In genomic region chr3:84432797-84433445, GRCm38 (mm10) we compare ENCODE assay signal across 19 mouse cellular contexts. TPM values are rescaled to one million over a fixed set of nuclear protein-coding genes. Genes with fewer than 3 reads are reported as not detected.
DNase-seq lines count a peak whose midpoint lies in the region; ATAC-seq and TF ChIP-seq lines count a peak whose summit lies in the region.
"Had no signal": no experiment of that assay in that cellular context is flagged by ENCODE, and none has a peak within 500 bp of the region (broad histone marks: within the 10 kb centered on the region; RNA-seq: fewer than 3 reads in every experiment).

No protein-coding gene starts in this region.

- no peak overlapping the region for H3K27ac ChIP-seq in forebrain, embryonic 11.5 days (ENCODE audit: low read depth, low read length)
- H3K27ac ChIP-seq in forebrain, embryonic 15.5 days (replicated peaks), result no peak overlapping the region
- no peak overlapping the region for H3K27ac ChIP-seq in midbrain, embryonic 11.5 days (ENCODE audit: low read depth, low read length)
- H3K27ac ChIP-seq in midbrain, postnatal 0 days (ENCODE audit: low read depth, low read length), result no peak overlapping the region
- H3K27ac ChIP-seq in embryonic facial prominence, embryonic 10.5 days (replicated peaks), result peak overlapping the region; percentile 63
- H3K27ac ChIP-seq in limb, embryonic 11.5 days (replicated peaks; ENCODE audit: low read depth, low read length), result peak overlapping the region; percentile 48; the same call in 1 of the 2 replicates
- H3K27ac ChIP-seq: intestine, embryonic 15.5 days; liver, embryonic 12.5 days had no signal

- H3K36me3 ChIP-seq in forebrain, embryonic 11.5 days (ENCODE audit: control insufficient read depth, insufficient read depth, low read length), result no peaks in the 10 kb centered on the region
- no peaks in the 10 kb centered on the region for H3K36me3 ChIP-seq in forebrain, embryonic 15.5 days
- no peaks in the 10 kb centered on the region for H3K36me3 ChIP-seq in midbrain, embryonic 11.5 days (ENCODE audit: control insufficient read depth, insufficient read depth, low read length)
- H3K36me3 ChIP-seq in midbrain, postnatal 0 days (ENCODE audit: insufficient read depth, low read length), result no peaks in the 10 kb centered on the region
- no peaks in the 10 kb centered on the region for H3K36me3 ChIP-seq in embryonic facial prominence, embryonic 10.5 days (replicated peaks)
- no peaks in the 10 kb centered on the region for H3K36me3 ChIP-seq in limb, embryonic 11.5 days (ENCODE audit: control insufficient read depth, insufficient read depth, low read length)
- H3K36me3 ChIP-seq: intestine, embryonic 15.5 days; liver, embryonic 12.5 days had no signal

- no peak overlapping the region for H3K4me3 ChIP-seq in forebrain, embryonic 11.5 days (ENCODE audit: low read depth, low read length)
- H3K4me3 ChIP-seq in forebrain, embryonic 15.5 days, result no peak overlapping the region
- H3K4me3 ChIP-seq in midbrain, embryonic 11.5 days (ENCODE audit: low read depth, low read length), result no peak overlapping the region
- H3K4me3 ChIP-seq in midbrain, postnatal 0 days (ENCODE audit: low read depth, low read length), result no peak overlapping the region
- no peak overlapping the region for H3K4me3 ChIP-seq in embryonic facial prominence, embryonic 10.5 days
- H3K4me3 ChIP-seq in limb, embryonic 11.5 days (ENCODE audit: low read depth, low read length), result no peak overlapping the region
- H3K4me3 ChIP-seq: erythroblast, embryonic 14.5 days; intestine, embryonic 15.5 days; liver, embryonic 12.5 days; megakaryocyte, embryonic 14.5 days had no signal

- DNase-seq in forebrain, embryonic 11.5 days (ENCODE audit: low spot score), result no peak
- DNase-seq in midbrain, embryonic 11.5 days (ENCODE audit: low spot score, missing footprints), result no peak
- no peak for DNase-seq in midbrain, postnatal 0 days (ENCODE audit: low spot score)
- DNase-seq in embryonic facial prominence, embryonic 10.5 days (ENCODE audit: low spot score), result peak; percentile 39
- no peak for DNase-seq in limb, embryonic 11.5 days (ENCODE audit: low spot score)
- DNase-seq: adrenal gland, postnatal 14 days; cerebellum, adult 11 months; cerebellum, postnatal 10 days; gastrocnemius, postnatal 36 days; kidney, postnatal 36 days; lung, adult 2 months; thymus, postnatal 4 days had no signal

- H3K4me1 ChIP-seq in forebrain, embryonic 11.5 days (replicated peaks; ENCODE audit: control insufficient read depth, insufficient read depth, low read length), result no peaks in the 10 kb centered on the region
- peaks cover 6% of the 10 kb centered on the region for H3K4me1 ChIP-seq in forebrain, embryonic 15.5 days
- H3K4me1 ChIP-seq in midbrain, embryonic 11.5 days (ENCODE audit: control insufficient read depth, insufficient read depth, low read length), result peaks cover 11% of the 10 kb centered on the region
- H3K4me1 ChIP-seq in midbrain, postnatal 0 days (ENCODE audit: insufficient read depth, low read length), result no peaks in the 10 kb centered on the region; the same call in 1 of the 2 replicates
- peaks cover 52% of the 10 kb centered on the region for H3K4me1 ChIP-seq in embryonic facial prominence, embryonic 10.5 days
- 0 out of 2 replicates have a peak, but pooled peaks cover 5% of the 10 kb centered on the region for H3K4me1 ChIP-seq in limb, embryonic 11.5 days (ENCODE audit: control insufficient read depth, insufficient read depth, low read length)

- 0 out of 2 replicates have a peak, but pooled peaks have one; percentile 13 for ATAC-seq in forebrain, embryonic 11.5 days (replicated peaks; ENCODE audit: low FRiP score)
- ATAC-seq in forebrain, embryonic 15.5 days (replicated peaks), result no peak
- ATAC-seq in midbrain, embryonic 11.5 days (ENCODE audit: low FRiP score), result peak; percentile 41
- ATAC-seq in midbrain, postnatal 0 days (ENCODE audit: low FRiP score), result no peak
- no peak for ATAC-seq in limb, embryonic 11.5 days (ENCODE audit: insufficient number of reproducible peaks, low FRiP score, low TSS enrichment, low read depth)
- no peak for ATAC-seq in megakaryocyte-erythroid progenitor cell, adult 5-6 weeks (replicated peaks; ENCODE audit: low FRiP score, low TSS enrichment, poor library complexity, severe bottlenecking)
- ATAC-seq: intestine, embryonic 15.5 days; liver, embryonic 12.5 days had no signal

- H3K9ac ChIP-seq in forebrain, embryonic 11.5 days (ENCODE audit: low read length), result no peak overlapping the region
- no peak overlapping the region for H3K9ac ChIP-seq in forebrain, embryonic 15.5 days (replicated peaks)
- no peak overlapping the region for H3K9ac ChIP-seq in midbrain, embryonic 11.5 days (ENCODE audit: low read length)
- no peak overlapping the region for H3K9ac ChIP-seq in midbrain, postnatal 0 days (replicated peaks; ENCODE audit: low read length, poor library complexity, severe bottlenecking)
- H3K9ac ChIP-seq in limb, embryonic 11.5 days (ENCODE audit: low read length), result no peak overlapping the region
- H3K9ac ChIP-seq: intestine, embryonic 15.5 days; liver, embryonic 12.5 days had no signal

- no peaks in the 10 kb centered on the region for H3K9me3 ChIP-seq in forebrain, embryonic 11.5 days (ENCODE audit: control insufficient read depth, low read length)
- no peaks in the 10 kb centered on the region for H3K9me3 ChIP-seq in forebrain, embryonic 15.5 days
- no peaks in the 10 kb centered on the region for H3K9me3 ChIP-seq in midbrain, embryonic 11.5 days (ENCODE audit: control insufficient read depth, low read length)
- H3K9me3 ChIP-seq in midbrain, postnatal 0 days (ENCODE audit: low read length), result no peaks in the 10 kb centered on the region
- no peaks in the 10 kb centered on the region for H3K9me3 ChIP-seq in embryonic facial prominence, embryonic 10.5 days
- no peaks in the 10 kb centered on the region for H3K9me3 ChIP-seq in limb, embryonic 11.5 days (ENCODE audit: control insufficient read depth, low read length)
- H3K9me3 ChIP-seq: intestine, embryonic 15.5 days; liver, embryonic 12.5 days; megakaryocyte, embryonic 14.5 days had no signal

- 32% methylated on average over 10 of the region's 10 CpGs for whole genome bisulfite sequencing in forebrain, embryonic 11.5 days
- 35% methylated on average over 10 of the region's 10 CpGs for WGBS in forebrain, embryonic 15.5 days
- 55% methylated on average over 10 of the region's 10 CpGs for WGBS in midbrain, embryonic 11.5 days
- WGBS in midbrain, postnatal 0 days, result 53% methylated on average over 10 of the region's 10 CpGs
- 40% methylated on average over 10 of the region's 10 CpGs for WGBS in embryonic facial prominence, embryonic 10.5 days
- WGBS in limb, embryonic 11.5 days, result 70% methylated on average over 10 of the region's 10 CpGs

- no peaks in the 10 kb centered on the region for H3K27me3 ChIP-seq in forebrain, embryonic 11.5 days (ENCODE audit: control insufficient read depth, insufficient read depth, low read length)
- no peaks in the 10 kb centered on the region for H3K27me3 ChIP-seq in forebrain, embryonic 15.5 days
- H3K27me3 ChIP-seq in midbrain, embryonic 11.5 days (ENCODE audit: control insufficient read depth, insufficient read depth, low read length), result no peaks in the 10 kb centered on the region
- H3K27me3 ChIP-seq in midbrain, postnatal 0 days (ENCODE audit: insufficient read depth, low read length), result no peaks in the 10 kb centered on the region
- 0 out of 2 replicates have a peak, but pooled peaks cover 15% of the 10 kb centered on the region for H3K27me3 ChIP-seq in embryonic facial prominence, embryonic 10.5 days (replicated peaks; ENCODE audit: low read depth, poor library complexity, severe bottlenecking)
- H3K27me3 ChIP-seq in limb, embryonic 11.5 days (ENCODE audit: control insufficient read depth, insufficient read depth, low read length), result no peaks in the 10 kb centered on the region
- H3K27me3 ChIP-seq: CH12.LX; intestine, embryonic 15.5 days had no signal

- no peak for TF ChIP-seq CTCF in midbrain, postnatal 0 days (IDR thresholded peaks at IDR 0.05)

- no peak overlapping the region for H3K4me2 ChIP-seq in forebrain, embryonic 11.5 days (ENCODE audit: low read depth, low read length, severe bottlenecking)
- no peak overlapping the region for H3K4me2 ChIP-seq in forebrain, embryonic 15.5 days (replicated peaks)
- H3K4me2 ChIP-seq in midbrain, embryonic 11.5 days, result no peak overlapping the region
- H3K4me2 ChIP-seq in midbrain, postnatal 0 days (ENCODE audit: low read depth, low read length, poor library complexity, severe bottlenecking), result no peak overlapping the region
- no peak overlapping the region for H3K4me2 ChIP-seq in limb, embryonic 11.5 days (ENCODE audit: low read depth, severe bottlenecking)
- H3K4me2 ChIP-seq: intestine, embryonic 15.5 days; liver, embryonic 12.5 days had no signal

RNA-seq across cellular contexts. Expression of gene Fhdc1, which starts 47.3 kb away (rescaled TPM):
- polyA plus RNA-seq in forebrain, embryonic 11.5 days (2014; fragmentation: Nextera tagmentation; extraction: Ambion mirVana), result 2.3 and 2.5 TPM in 2 replicates
- 1.6 and 1.7 TPM in 2 replicates for polyA plus RNA-seq in forebrain, embryonic 15.5 days (2015; fragmentation: Nextera tagmentation; extraction: Ambion mirVana)
- 1.0 and 1.7 TPM in 2 replicates for polyA plus RNA-seq in midbrain, embryonic 11.5 days (2014; fragmentation: Nextera tagmentation; extraction: Ambion mirVana)
- 3.7 and 3.8 TPM in 2 replicates for total RNA-seq in midbrain, postnatal 0 days (2014; rRNA removed)
- polyA plus RNA-seq in midbrain, postnatal 0 days (2015; fragmentation: Nextera tagmentation; extraction: Ambion mirVana), result 3.0 TPM in 2 replicates
- 4.3 and 5.7 TPM in 2 replicates for polyA plus RNA-seq in embryonic facial prominence, embryonic 10.5 days (2016; fragmentation: Nextera tagmentation; extraction: Ambion mirVana)
- polyA plus RNA-seq in limb, embryonic 11.5 days (2014; fragmentation: Nextera tagmentation; extraction: Ambion mirVana), result 2.2 and 2.8 TPM in 2 replicates
- 0.59 and 0.79 TPM in 2 replicates for total RNA-seq in megakaryocyte-erythroid progenitor cell, adult 5-6 weeks (2014; fragmentation: Nextera tagmentation)
- 1.6 and 2.0 TPM in 2 replicates for total RNA-seq in megakaryocyte-erythroid progenitor cell, adult 5-6 weeks (2017)

Comparison
In these comparisons a context has a peak if more than half of its experiments do, and no peak if none do; other contexts are left out.
1. ATAC-seq: peak in forebrain, embryonic 11.5 days (single experiment) and midbrain, embryonic 11.5 days (single experiment); none in forebrain, embryonic 15.5 days (single experiment), midbrain, postnatal 0 days (single experiment), limb, embryonic 11.5 days (single experiment) and megakaryocyte-erythroid progenitor cell, adult 5-6 weeks (single experiment).
2. H3K27ac ChIP-seq: peak in embryonic facial prominence, embryonic 10.5 days (single experiment) and limb, embryonic 11.5 days (single experiment); none in forebrain, embryonic 11.5 days (single experiment), forebrain, embryonic 15.5 days (single experiment), midbrain, embryonic 11.5 days (single experiment) and midbrain, postnatal 0 days (single experiment).